Mouse (Mus musculus) hindlimb bud, embryonic 11.5 days (tissue): ENCODE measurements around the gene Lyg1.

ENCODE experiments used
- DNase-seq: peaks from one replicate; pipeline ENCODE4 v3.0.0-alpha.2; 2012; ENCODE audit warnings: low read depth, low spot score; ENCODE audit errors: extremely low spot score

Lyg1 gene

DNA sequence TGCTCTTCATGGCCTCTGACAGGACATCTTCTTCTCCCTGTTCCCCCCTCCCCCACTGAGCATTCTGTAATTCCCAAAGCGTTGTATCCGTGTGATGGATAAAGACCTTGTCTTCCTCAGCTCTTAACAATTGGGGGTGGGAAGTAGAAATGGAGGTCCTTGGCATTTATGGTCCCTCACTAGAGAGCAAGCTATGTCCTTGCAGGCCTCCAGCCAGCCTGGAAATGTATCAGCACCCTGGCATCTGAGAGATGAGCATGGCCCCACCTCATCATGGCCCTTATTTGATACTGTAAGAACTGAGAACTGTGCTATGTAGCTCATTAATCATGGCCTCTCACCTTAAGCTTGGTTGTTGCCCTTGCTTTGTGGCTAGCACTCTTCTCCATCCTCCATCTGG is 2.3 kb downstream of the Lyg1 start:
- DNase-seq: no peak

GRCm38 (mm10) chr1:37954786-37955185 is 2.8 kb downstream of the Lyg1 start:
- no peak for DNase-seq

DNA sequence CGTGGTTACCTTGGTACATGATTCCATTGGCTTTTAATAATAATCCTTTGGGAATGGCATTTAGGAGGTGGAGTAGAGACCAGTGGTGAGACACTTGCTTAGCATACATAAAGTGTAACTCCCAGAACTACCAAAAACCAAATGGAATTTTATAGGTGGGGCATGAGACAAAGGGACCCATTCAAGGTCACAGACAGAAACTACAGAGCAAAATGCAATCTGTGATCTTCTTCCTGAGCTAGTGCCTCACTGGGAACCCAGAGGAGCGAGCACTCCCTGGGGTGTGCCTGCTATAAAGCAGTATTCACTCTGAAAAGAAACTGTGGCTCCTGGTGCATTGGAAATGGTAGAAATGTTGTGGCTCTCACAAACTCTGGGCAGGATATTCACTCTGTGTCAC is 8.7 kb downstream of the Lyg1 start:
- no peak for DNase-seq

DNA sequence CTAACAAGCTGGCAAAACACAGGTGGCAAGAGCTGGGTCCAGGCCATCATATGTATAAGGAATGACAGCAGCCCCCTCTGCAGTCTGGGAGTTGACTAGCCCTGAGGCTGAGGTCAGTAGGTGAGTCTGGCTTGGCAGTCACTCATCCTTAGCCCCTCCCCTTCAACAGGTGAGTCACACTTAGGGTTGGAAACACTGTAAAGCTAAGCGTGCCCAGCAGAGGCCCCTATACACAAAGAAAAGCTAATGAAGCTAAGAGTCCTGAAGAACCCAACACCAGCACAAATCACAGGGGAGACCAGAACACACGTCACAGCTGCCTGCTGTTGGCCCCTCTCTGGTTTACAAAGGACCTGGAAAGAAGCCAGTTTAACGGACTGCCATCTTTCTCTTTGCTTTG is 25.8 kb downstream of the Lyg1 start:
- DNase-seq: no peak

DNA sequence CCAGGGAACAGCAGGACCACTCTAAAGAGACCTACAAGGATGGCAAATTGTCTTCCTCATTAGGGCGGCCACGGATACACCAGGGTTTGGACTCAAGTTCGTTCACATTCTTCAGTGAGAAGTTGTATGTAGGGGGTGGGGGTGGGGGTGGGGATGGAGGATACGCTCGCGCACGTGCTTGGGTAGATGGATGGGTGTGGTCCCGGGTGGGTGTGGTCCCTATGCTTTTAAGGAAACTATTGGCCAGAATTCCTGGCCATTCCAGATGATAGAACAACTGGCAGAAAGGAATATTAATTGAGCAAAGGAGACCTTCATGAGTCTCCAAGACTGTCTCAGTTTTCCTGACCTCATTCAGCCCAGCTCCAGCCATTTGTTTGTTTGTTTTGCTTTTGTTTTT is 31.6 kb downstream of the Lyg1 start:
- DNase-seq: no peak

DNA sequence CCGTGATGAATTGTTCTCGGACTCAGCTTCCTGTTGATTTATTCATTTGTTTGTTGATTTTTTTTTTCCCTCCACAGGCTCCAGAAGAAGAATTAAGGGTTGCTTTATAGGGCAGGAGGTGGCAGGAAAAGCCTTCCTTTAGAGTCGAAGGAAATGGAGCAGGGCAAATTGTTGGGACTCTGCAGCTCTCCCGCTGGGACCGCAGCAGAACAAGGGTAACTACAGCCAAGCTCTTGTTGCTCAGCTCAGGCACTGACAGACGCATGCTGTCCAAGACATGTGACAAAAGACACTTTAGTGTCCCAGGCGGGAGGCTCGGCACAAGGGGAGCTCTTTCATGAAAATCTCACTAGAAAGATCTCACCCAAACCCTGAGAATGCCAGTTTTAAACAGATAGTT is 35.0 kb downstream of the Lyg1 start:
- DNase-seq: no peak

GRCm38 (mm10) chr1:37918096-37918495 is 39.5 kb downstream of the Lyg1 start:
- DNase-seq: no peak

DNA sequence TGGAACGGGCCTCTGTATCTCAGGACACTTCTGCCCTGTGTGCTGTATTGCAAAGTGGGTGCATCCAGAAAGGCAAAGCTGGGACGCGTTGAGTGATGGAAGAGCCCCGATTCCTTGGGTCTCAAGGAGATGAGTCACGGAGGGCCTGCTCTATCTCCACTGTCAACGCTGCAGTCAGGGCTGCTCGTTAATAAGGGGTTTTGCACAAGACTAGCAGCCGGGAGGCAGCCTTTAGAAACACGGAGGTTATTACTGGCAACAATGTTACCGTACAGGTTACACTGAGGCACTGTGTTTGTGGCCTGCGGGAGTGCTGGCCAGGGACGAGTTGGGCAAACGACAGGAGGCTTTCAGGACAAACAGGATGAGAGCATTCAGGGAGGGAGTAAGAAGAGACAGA is 39.9 kb downstream of the Lyg1 start:
- DNase-seq: no peak

- DNase-seq: no peak
Observed at GRCm38 (mm10) chr1:37916393-37916792, 41.2 kb downstream of the Lyg1 start, which contains the start of gene Lyg2. Lyg2 (minus strand) TSS chr1:37916493.

DNA sequence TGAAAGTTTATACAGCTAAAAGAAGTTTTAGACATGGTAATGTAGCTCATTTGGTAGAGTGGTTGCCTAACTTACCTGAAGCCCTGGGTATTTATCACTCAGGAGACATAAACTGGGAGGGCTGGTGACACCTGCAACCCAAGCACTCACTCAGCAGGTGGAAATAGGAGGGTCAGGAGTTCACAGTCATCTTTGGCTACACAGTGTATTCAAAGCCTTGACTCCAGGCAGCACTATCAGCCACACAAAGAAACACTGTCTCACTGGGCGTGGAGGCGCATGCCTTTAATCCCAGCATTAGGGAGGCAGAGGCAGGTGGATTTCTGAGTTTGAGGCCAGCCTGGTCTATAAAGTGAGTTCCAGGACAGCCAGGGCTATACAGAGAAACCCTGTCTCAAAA is 44.8 kb downstream of the Lyg1 start:
- no peak for DNase-seq

DNA sequence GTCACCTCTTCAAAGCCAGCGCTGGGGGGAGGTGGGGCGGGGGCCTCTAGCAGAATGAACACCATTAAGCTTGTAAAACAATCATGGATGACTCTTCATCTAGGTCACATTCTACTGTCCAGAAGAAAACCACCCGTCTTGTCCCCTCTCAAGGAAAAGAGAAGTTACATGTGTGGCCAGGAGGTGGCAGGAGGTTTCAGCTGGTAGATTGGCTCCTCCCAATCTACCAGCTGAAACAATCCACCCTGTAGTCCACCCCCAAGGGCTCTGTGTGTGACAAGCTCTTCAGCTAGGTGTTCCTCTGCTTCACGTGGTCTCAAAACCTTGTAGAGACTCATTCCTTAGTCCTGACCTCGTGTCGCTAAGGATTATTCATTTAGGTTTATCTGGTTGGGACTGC is 54.4 kb downstream of the Lyg1 start:
- no peak for DNase-seq

DNA sequence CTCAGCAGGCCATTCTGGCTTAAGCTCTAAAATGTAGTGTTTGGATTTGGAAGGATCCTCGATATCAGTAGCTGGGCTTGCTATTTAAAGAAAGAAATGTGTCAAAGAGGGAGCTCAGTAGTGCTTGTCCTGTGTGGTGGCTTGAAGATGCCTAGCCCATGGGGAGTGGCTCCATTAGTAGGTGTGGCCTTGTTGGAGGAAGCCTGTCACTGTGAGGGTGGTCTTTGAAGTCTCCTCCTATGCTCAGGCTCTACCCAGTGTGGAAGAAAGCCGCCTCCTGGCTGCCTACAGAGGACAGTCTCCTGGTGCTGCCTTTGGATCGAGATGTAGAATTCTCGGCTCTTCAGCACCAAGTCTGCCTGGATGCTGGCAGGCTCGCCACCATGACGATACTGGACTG is 57.3 kb downstream of the Lyg1 start:
- DNase-seq: no peak

DNA sequence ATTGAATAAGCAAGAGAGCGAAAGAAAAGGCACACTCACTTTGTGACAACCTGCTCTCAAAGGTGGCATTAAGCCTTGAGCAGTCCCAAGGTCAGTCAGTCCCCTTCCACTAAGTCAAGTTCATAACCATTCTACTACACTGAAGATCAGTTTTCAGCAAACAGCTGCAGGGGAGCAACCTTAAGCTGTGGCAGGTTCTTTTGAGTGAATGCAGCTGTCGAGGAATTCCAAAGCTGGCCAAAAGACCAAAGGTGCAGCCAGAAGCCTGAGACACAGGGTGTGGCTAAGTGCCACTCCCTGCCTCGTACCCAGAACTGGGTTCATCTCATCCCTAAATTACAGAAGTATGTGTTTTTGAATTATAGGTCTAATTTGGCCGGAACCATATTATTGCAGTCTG is 57.7 kb downstream of the Lyg1 start:
- DNase-seq: no peak
